Mouse (Mus musculus) right cerebral cortex, postnatal 4 days (tissue): Measurements from ENCODE around the gene Tub.

ENCODE experiments used
- DNase-seq: peaks from one replicate; pipeline ENCODE4 v3.0.0-alpha.2; 2022

Gene Tub

GRCm38 (mm10) chr7:108985934-108986708, 36.0 kb downstream of the Tub start:
- DNase-seq: no peak

GRCm38 (mm10) chr7:108991207-108991606, 41.1 kb downstream of the Tub start:
- no peak for DNase-seq

GRCm38 (mm10) chr7:108993230-108993629, 43.1 kb downstream of the Tub start:
- DNase-seq: no peak

- DNase-seq: no peak
Observed at GRCm38 (mm10) chr7:108993881-108994291, 43.7 kb downstream of the Tub start.

- DNase-seq: no peak
Observed at GRCm38 (mm10) chr7:108996156-108996555, 46.0 kb downstream of the Tub start.

- no peak for DNase-seq
Observed at GRCm38 (mm10) chr7:109000315-109000954, 50.3 kb downstream of the Tub start.

- no peak for DNase-seq
Observed at GRCm38 (mm10) chr7:109001971-109002370, 51.8 kb downstream of the Tub start.

- no peak for DNase-seq
Observed at GRCm38 (mm10) chr7:109003653-109004052, 53.5 kb downstream of the Tub start.

GRCm38 (mm10) chr7:109009260-109009659, 59.1 kb downstream of the Tub start:
- no peak for DNase-seq

GRCm38 (mm10) chr7:109010720-109011595, 60.8 kb downstream of the Tub start:
- peak; percentile 74 for DNase-seq

- peak; percentile 63 for DNase-seq
Observed at GRCm38 (mm10) chr7:109011596-109012180, 61.5 kb downstream of the Tub start.

GRCm38 (mm10) chr7:109012575-109012974, 62.4 kb downstream of the Tub start:
- no peak for DNase-seq

GRCm38 (mm10) chr7:109012998-109013625, 63.0 kb downstream of the Tub start:
- no peak for DNase-seq

GRCm38 (mm10) chr7:109014851-109015250, 64.7 kb downstream of the Tub start:
- DNase-seq: no peak

GRCm38 (mm10) chr7:109016378-109016923, 66.3 kb downstream of the Tub start:
- no peak for DNase-seq

GRCm38 (mm10) chr7:109019243-109019642, 69.1 kb downstream of the Tub start:
- no peak for DNase-seq

- DNase-seq: peak; percentile 75
Observed at GRCm38 (mm10) chr7:109021428-109021827, 71.3 kb downstream of the Tub start.

GRCm38 (mm10) chr7:109025743-109026142, 75.6 kb downstream of the Tub start:
- DNase-seq: no peak

GRCm38 (mm10) chr7:109026976-109027375, 76.8 kb downstream of the Tub start:
- no peak for DNase-seq

- no peak for DNase-seq
Observed at GRCm38 (mm10) chr7:109027721-109028120, 77.6 kb downstream of the Tub start.

GRCm38 (mm10) chr7:109028204-109028603, 78.1 kb downstream of the Tub start:
- peak; percentile 66 for DNase-seq

- DNase-seq: no peak
Observed at GRCm38 (mm10) chr7:109029961-109030465, 79.9 kb downstream of the Tub start.
